Mouse (Mus musculus): ENCODE measurements around the gene Glud1.

GRCm38 (mm10) chr14:34302681-34303242, 7.8 kb upstream of the Glud1 start:
- TF ChIP-seq CTCF (IDR thresholded peaks at IDR 0.05; ENCODE audit: borderline replicate concordance, control insufficient read depth, extremely low read depth, insufficient read depth, low read length, poor library complexity) (no peak), POLR2A (IDR thresholded peaks at IDR 0.05; ENCODE audit: control insufficient read depth, extremely low read depth, insufficient read depth, low read length, poor library complexity) (no peak)
